Mouse (Mus musculus): ENCODE measurements around the gene Tex2. TPM values are rescaled to one million over a fixed set of nuclear protein-coding genes. Genes with fewer than 3 reads are reported as not detected.

Gene Tex2
- polyA plus RNA-seq, 1 experiment from 2014 or later, result 11.9 TPM

DNA sequence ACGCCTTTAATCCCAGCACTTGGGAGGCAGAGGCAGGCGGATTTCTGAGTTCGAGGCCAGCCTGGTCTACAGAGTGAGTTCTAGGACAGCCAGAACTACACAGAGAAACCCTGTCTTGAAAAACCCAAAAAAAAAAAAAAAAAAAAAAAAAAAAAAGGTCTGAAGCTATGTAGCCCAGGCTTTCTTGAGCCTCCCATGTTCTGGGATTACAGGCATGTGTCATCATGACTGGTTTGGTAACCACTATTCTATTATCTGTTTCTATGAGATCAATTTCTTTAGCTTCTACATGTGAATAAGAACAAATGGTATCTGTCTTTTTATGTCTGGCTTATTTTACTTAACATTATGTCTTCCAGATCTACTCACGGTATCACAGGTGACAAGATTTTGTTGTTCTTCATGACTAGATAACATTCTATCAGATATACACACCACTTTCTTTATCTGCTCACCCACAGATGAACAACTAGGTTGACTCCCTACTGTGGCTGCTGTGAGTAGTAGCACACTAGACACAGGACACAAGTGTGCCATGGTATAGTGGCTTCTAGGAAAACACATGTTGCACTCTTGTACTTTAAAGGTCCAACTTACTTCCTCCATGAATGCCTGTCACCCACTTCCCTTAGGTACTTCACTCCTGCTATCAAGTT is 135.6 kb downstream of the Tex2 start:
- no peak for ATAC-seq
- Histone ChIP-seq H3K9me3 (replicated peaks; ENCODE audit: control insufficient read depth, low read length) (no peaks in the 10 kb centered on the region), H3K36me3 (ENCODE audit: control insufficient read depth, insufficient read depth, low read length) (no peaks in the 10 kb centered on the region), H3K27ac (ENCODE audit: low read depth, low read length) (no peak overlapping the region), H3K27me3 (replicated peaks; ENCODE audit: control insufficient read depth, insufficient read depth, low read length) (no peaks in the 10 kb centered on the region), H3K4me3 (ENCODE audit: low read depth, low read length) (no peak overlapping the region), H3K9ac (ENCODE audit: low read length) (no peak overlapping the region), H3K4me1 (ENCODE audit: control insufficient read depth, insufficient read depth, low read length) (no peaks in the 10 kb centered on the region), H3K4me2 (ENCODE audit: low read length) (no peak overlapping the region)
- WGBS, result 96% methylated on average over 4 of the region's 4 CpGs
- no peak for DNase-seq (ENCODE audit: low spot score)

DNA sequence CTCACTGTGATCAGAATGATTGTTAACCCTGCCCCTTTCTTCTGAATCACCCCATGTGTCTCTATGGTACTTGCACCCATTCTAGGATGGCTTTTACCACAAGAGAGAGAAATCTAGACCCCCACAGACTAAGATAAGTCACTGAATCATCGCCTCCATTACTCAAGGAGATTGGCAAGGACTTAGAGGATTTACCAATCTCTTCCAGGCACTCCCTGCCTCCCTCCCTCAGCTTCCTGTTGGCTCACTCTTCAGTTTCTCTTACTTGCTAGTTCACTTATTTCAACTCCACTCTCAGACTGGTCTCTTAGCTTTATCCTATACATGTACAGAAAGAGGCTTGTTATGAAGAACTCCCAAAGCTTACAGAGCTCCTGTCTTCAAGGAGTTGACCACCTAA is 137.9 kb downstream of the Tex2 start:
- H3K4me3 ChIP-seq (ENCODE audit: low read depth, low read length), result no peak overlapping the region
- 93% methylated on average over 1 of the region's 1 CpGs for WGBS
- ATAC-seq (no peak), DNase-seq (ENCODE audit: low spot score) (no peak)
- H3K4me1 ChIP-seq (ENCODE audit: control insufficient read depth, insufficient read depth, low read length), result no peaks in the 10 kb centered on the region
- no peak overlapping the region for H3K9ac ChIP-seq (ENCODE audit: low read length)
- no peaks in the 10 kb centered on the region for H3K27me3 ChIP-seq (replicated peaks; ENCODE audit: control insufficient read depth, insufficient read depth, low read length)
- H3K9me3 ChIP-seq (replicated peaks; ENCODE audit: control insufficient read depth, low read length), result no peaks in the 10 kb centered on the region
- H3K27ac ChIP-seq (ENCODE audit: low read depth, low read length), result no peak overlapping the region
- H3K36me3 ChIP-seq (ENCODE audit: control insufficient read depth, insufficient read depth, low read length), result no peaks in the 10 kb centered on the region
- no peak overlapping the region for H3K4me2 ChIP-seq (ENCODE audit: low read length)

DNA sequence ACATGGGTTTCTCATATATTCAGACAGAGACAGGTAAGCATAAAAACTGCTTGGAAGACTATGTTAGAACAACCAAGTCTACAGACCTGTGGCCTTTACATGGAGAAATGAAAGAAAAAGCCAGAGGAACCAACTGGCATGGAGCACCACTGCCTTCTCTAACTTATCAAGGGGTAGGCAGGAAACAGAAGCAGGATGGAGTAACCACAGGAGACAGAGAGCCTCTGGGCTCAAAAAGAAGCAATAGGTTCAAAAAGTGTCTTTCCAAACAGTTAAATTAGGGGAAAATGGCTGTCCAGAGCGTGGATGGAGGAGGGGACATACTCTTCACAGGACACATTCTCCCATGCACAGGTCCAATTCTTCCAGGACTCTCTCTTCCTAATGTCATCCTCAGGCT is 141.6 kb downstream of the Tex2 start:
- WGBS, result 100% methylated on average over 1 of the region's 1 CpGs
- Histone ChIP-seq H3K9ac (ENCODE audit: low read length) (no peak overlapping the region), H3K4me3 (ENCODE audit: low read depth, low read length) (no peak overlapping the region), H3K36me3 (ENCODE audit: control insufficient read depth, insufficient read depth, low read length) (no peaks in the 10 kb centered on the region), H3K4me2 (ENCODE audit: low read length) (no peak overlapping the region), H3K27me3 (replicated peaks; ENCODE audit: control insufficient read depth, insufficient read depth, low read length) (no peaks in the 10 kb centered on the region), H3K27ac (ENCODE audit: low read depth, low read length) (no peak overlapping the region), H3K4me1 (ENCODE audit: control insufficient read depth, insufficient read depth, low read length) (no peaks in the 10 kb centered on the region), H3K9me3 (replicated peaks; ENCODE audit: control insufficient read depth, low read length) (no peaks in the 10 kb centered on the region)
- DNase-seq (ENCODE audit: low spot score) (no peak), ATAC-seq (no peak)

DNA sequence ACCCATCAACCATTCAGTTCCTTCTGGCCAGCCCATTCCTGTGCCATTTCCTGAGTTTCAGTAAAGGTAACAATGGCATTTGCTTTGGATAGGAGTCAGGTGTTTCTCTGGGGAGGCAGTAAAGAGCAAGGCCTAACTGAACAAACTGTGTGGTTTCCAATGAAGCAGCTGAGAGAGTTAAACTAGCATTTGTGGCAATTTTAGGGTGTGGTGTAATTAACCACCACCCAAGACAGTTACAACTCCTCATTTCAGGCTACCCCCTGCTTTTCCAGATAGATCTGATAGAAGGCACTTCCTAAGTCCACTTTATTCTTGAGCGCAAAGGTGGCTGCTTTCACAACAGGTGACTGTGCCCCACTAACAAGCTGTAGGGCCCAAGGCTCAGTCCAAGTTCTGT is 144.7 kb downstream of the Tex2 start:
- DNase-seq (ENCODE audit: low spot score) (no peak), ATAC-seq (no peak)
- WGBS, result 100% methylated on average over 1 of the region's 1 CpGs

DNA sequence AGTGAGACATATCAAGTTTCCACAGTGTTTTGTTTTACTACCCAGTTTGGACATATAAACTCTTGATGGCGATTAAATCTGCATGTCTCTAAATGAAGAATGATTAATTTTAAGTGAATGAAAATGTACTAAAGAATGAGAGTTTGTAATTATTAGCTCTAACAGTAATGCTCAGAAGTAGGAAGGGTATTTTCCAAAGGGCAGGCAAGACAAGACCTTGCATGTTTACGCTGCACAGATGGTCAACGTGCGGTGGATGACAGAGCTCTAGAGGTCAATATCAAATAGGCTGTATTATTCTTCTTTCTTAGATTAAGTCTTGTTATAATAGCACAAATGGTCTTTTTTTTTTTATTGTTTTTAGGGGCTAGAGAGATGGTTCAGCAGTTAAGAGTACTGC is 147.3 kb downstream of the Tex2 start:
- ATAC-seq (no peak), DNase-seq (ENCODE audit: low spot score) (no peak)
- Histone ChIP-seq H3K9me3 (replicated peaks; ENCODE audit: control insufficient read depth, low read length) (no peaks in the 10 kb centered on the region), H3K4me3 (ENCODE audit: low read depth, low read length) (no peak overlapping the region), H3K36me3 (ENCODE audit: control insufficient read depth, insufficient read depth, low read length) (no peaks in the 10 kb centered on the region), H3K27ac (ENCODE audit: low read depth, low read length) (no peak overlapping the region), H3K4me1 (ENCODE audit: control insufficient read depth, insufficient read depth, low read length) (no peaks in the 10 kb centered on the region), H3K9ac (ENCODE audit: low read length) (no peak overlapping the region), H3K27me3 (replicated peaks; ENCODE audit: control insufficient read depth, insufficient read depth, low read length) (no peaks in the 10 kb centered on the region), H3K4me2 (ENCODE audit: low read length) (no peak overlapping the region)
- WGBS, result 92% methylated on average over 4 of the region's 4 CpGs

More for the DNA sequence above, 144.7 kb downstream of the Tex2 start:
- H3K36me3 ChIP-seq (ENCODE audit: control insufficient read depth, insufficient read depth, low read length), result no peaks in the 10 kb centered on the region
- H3K4me3 ChIP-seq (ENCODE audit: low read depth, low read length), result no peak overlapping the region
- no peak overlapping the region for H3K9ac ChIP-seq (ENCODE audit: low read length)
- no peaks in the 10 kb centered on the region for H3K4me1 ChIP-seq (ENCODE audit: control insufficient read depth, insufficient read depth, low read length)
- H3K9me3 ChIP-seq (replicated peaks; ENCODE audit: control insufficient read depth, low read length), result no peaks in the 10 kb centered on the region
- H3K27me3 ChIP-seq (replicated peaks; ENCODE audit: control insufficient read depth, insufficient read depth, low read length), result no peaks in the 10 kb centered on the region
- H3K4me2 ChIP-seq (ENCODE audit: low read length), result no peak overlapping the region
- H3K27ac ChIP-seq (ENCODE audit: low read depth, low read length), result no peak overlapping the region

DNA sequence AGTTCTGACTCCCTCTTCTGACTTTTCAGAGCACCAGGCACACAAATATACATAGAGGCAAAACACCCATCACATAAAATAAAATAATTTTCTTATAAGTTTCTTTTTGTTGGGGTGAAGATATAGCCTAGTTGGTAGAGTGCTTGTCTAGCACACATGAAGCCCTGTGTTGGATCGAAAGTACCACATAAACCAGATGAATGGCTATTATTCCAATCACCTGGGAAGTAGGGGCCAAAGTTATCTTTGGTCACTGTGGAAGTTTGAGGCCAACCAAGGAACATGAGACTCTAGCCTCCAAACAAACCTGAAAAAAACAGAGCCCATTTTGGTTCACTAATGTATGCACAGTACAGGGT is 147.7 kb downstream of the Tex2 start:
- H3K27me3 ChIP-seq (replicated peaks; ENCODE audit: control insufficient read depth, insufficient read depth, low read length), result no peaks in the 10 kb centered on the region
- 92% methylated on average over 1 of the region's 1 CpGs for WGBS
- ATAC-seq (no peak), DNase-seq (ENCODE audit: low spot score) (no peak)
- no peaks in the 10 kb centered on the region for H3K36me3 ChIP-seq (ENCODE audit: control insufficient read depth, insufficient read depth, low read length)
- H3K27ac ChIP-seq (ENCODE audit: low read depth, low read length), result no peak overlapping the region
- no peaks in the 10 kb centered on the region for H3K4me1 ChIP-seq (ENCODE audit: control insufficient read depth, insufficient read depth, low read length)
- no peak overlapping the region for H3K9ac ChIP-seq (ENCODE audit: low read length)
- H3K9me3 ChIP-seq (replicated peaks; ENCODE audit: control insufficient read depth, low read length), result no peaks in the 10 kb centered on the region
- H3K4me2 ChIP-seq (ENCODE audit: low read length), result no peak overlapping the region
- H3K4me3 ChIP-seq (ENCODE audit: low read depth, low read length), result no peak overlapping the region

- no peak overlapping the region for H3K4me3 ChIP-seq (ENCODE audit: low read depth, low read length)
- H3K9ac ChIP-seq (ENCODE audit: low read length), result no peak overlapping the region
- no peaks in the 10 kb centered on the region for H3K4me1 ChIP-seq (ENCODE audit: control insufficient read depth, insufficient read depth, low read length)
- 73% methylated on average over 4 of the region's 4 CpGs for WGBS
- no peaks in the 10 kb centered on the region for H3K36me3 ChIP-seq (ENCODE audit: control insufficient read depth, insufficient read depth, low read length)
- no peak overlapping the region for H3K4me2 ChIP-seq (ENCODE audit: low read length)
- no peak for ATAC-seq
- H3K27ac ChIP-seq (ENCODE audit: low read depth, low read length), result no peak overlapping the region
- no peaks in the 10 kb centered on the region for H3K9me3 ChIP-seq (replicated peaks; ENCODE audit: control insufficient read depth, low read length)
- DNase-seq (ENCODE audit: low spot score), result no peak
- H3K27me3 ChIP-seq (replicated peaks; ENCODE audit: control insufficient read depth, insufficient read depth, low read length), result no peaks in the 10 kb centered on the region
Observed at GRCm38 (mm10) chr11:106464681-106465544, 148.3 kb downstream of the Tex2 start.

DNA sequence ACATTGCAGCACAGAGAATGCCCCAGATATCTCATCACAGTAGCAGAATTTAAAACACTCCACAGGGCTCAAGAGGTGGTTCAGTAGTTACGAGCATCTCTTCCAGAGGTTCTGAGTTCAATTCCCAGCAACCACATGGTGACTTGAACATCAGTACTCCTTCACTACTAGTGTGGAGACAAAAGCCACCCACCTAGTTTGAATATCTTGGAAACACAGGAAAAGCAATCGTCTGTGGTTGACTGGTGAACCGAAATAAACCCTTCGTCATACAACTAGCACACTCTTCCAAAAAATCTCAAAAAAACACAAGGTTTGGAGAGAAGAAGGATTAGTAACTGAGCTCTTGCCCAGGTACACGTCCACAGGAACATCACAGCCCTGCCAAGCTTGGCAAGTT is 149.4 kb downstream of the Tex2 start:
- H3K4me2 ChIP-seq (ENCODE audit: low read length), result no peak overlapping the region

GRCm38 (mm10) chr11:106462309-106462708 is 150.9 kb downstream of the Tex2 start:
- no peak for DNase-seq (ENCODE audit: low spot score)
- ATAC-seq, result no peak
- Histone ChIP-seq H3K27ac (ENCODE audit: low read depth, low read length) (no peak overlapping the region), H3K4me1 (ENCODE audit: control insufficient read depth, insufficient read depth, low read length) (no peaks in the 10 kb centered on the region), H3K4me3 (ENCODE audit: low read depth, low read length) (no peak overlapping the region), H3K36me3 (ENCODE audit: control insufficient read depth, insufficient read depth, low read length) (no peaks in the 10 kb centered on the region), H3K4me2 (ENCODE audit: low read length) (no peak overlapping the region), H3K9ac (ENCODE audit: low read length) (no peak overlapping the region), H3K9me3 (replicated peaks; ENCODE audit: control insufficient read depth, low read length) (no peaks in the 10 kb centered on the region), H3K27me3 (replicated peaks; ENCODE audit: control insufficient read depth, insufficient read depth, low read length) (no peaks in the 10 kb centered on the region)
- whole genome bisulfite sequencing, result 78% methylated on average over 3 of the region's 3 CpGs

More for the DNA sequence above, 149.4 kb downstream of the Tex2 start:
- Histone ChIP-seq H3K36me3 (ENCODE audit: control insufficient read depth, insufficient read depth, low read length) (no peaks in the 10 kb centered on the region), H3K27me3 (replicated peaks; ENCODE audit: control insufficient read depth, insufficient read depth, low read length) (no peaks in the 10 kb centered on the region), H3K4me3 (ENCODE audit: low read depth, low read length) (no peak overlapping the region), H3K9ac (ENCODE audit: low read length) (no peak overlapping the region), H3K27ac (ENCODE audit: low read depth, low read length) (no peak overlapping the region), H3K4me1 (ENCODE audit: control insufficient read depth, insufficient read depth, low read length) (no peaks in the 10 kb centered on the region), H3K9me3 (replicated peaks; ENCODE audit: control insufficient read depth, low read length) (no peaks in the 10 kb centered on the region)
- 41% methylated on average over 5 of the region's 5 CpGs for WGBS
- ATAC-seq (no peak), DNase-seq (ENCODE audit: low spot score) (no peak)
